Mouse (Mus musculus): Measurements from ENCODE around the gene Hspa4l. TPM values are rescaled to one million over a fixed set of nuclear protein-coding genes. Genes with fewer than 3 reads are reported as not detected.
A peak's percentile ranks its signal among the peaks of the same experiment; 100 is the strongest.
"Not testable (repeated sequence)": the region's sequence is repeated elsewhere in the genome, so short reads cannot be mapped to it uniquely, and the experiment has no call there.

Hspa4l gene
- polyA plus RNA-seq, 1 experiment from 2014 or later: 64.8 TPM

DNA sequence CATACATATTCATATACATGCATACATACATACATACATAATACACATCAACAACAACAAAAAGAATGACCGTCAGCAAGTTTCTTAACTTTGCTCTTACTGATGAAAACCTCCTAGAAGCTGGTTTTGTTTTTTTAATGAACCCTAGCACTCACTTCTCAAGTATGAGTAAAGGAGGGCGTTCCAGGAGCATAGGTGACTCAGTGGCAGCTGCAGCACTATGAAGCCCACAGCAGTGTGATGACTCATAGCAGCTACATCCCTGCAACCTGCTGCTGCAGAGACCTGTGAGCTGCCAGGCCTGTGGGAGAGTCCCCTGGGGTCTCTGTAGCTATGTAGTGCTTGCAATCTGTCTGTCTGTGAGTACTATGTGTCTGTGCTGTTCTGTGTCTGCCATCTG, 17.0 kb downstream of the Hspa4l start:
- Histone ChIP-seq H3K4me2 (replicated peaks) (no peak overlapping the region), H3K27me3 (no peaks in the 10 kb centered on the region), H3K4me3 (no peak overlapping the region), H3K27ac (no peak overlapping the region), H3K9me3 (replicated peaks) (no peaks in the 10 kb centered on the region), H3K9ac (no peak overlapping the region), H3K36me3 (peaks cover 51% of the 10 kb centered on the region), H3K4me1 (no peaks in the 10 kb centered on the region)
- WGBS: 85% methylated on average over 2 of the region's 2 CpGs
- ATAC-seq (ENCODE audit: low FRiP score): no peak

DNA sequence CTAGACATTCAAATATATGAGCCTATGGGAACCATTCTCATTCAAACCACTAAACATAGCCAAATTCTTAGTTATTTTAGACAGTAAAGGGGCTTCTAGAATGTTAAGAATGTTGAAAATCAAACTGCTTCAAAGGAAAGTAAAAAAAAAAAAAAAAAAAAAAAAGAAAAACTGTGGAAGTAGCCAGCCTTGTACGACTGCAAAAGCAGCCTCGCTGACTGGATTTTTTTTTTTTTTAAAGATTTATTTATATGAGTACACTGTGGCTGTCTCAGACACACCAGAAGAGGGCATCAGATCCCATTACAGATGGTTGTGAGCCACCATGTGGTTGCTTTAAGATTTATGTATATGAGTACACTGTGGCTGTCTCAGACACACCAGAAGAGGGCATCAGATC, 49.5 kb downstream of the Hspa4l start:
- H3K4me2 ChIP-seq (replicated peaks): no peak overlapping the region
- H3K27ac ChIP-seq: no peak overlapping the region
- peaks cover 17% of the 10 kb centered on the region; the same call in 1 of the 2 replicates for H3K36me3 ChIP-seq
- no peaks in the 10 kb centered on the region for H3K9me3 ChIP-seq (replicated peaks)
- no peaks in the 10 kb centered on the region for H3K4me1 ChIP-seq
- no peak overlapping the region for H3K9ac ChIP-seq
- ATAC-seq (ENCODE audit: low FRiP score): no peak
- H3K4me3 ChIP-seq: no peak overlapping the region
- 69% methylated on average over 2 of the region's 2 CpGs for WGBS
- no peaks in the 10 kb centered on the region for H3K27me3 ChIP-seq

- no peaks in the 10 kb centered on the region for H3K9me3 ChIP-seq (replicated peaks)
- WGBS: 65% methylated on average over 1 of the region's 1 CpGs
- no peak overlapping the region for H3K27ac ChIP-seq
- ATAC-seq (ENCODE audit: low FRiP score): no peak
- H3K4me2 ChIP-seq (replicated peaks): no peak overlapping the region
- H3K4me1 ChIP-seq: peaks cover 7% of the 10 kb centered on the region
- H3K4me3 ChIP-seq: no peak overlapping the region
- H3K9ac ChIP-seq: no peak overlapping the region
- no peaks in the 10 kb centered on the region for H3K27me3 ChIP-seq
- H3K36me3 ChIP-seq: 0 out of 2 replicates have a peak, but pooled peaks cover 3% of the 10 kb centered on the region
These were observed 53.8 kb downstream of the Hspa4l start for GRCm38 (mm10) chr3:40798054-40798453.

DNA sequence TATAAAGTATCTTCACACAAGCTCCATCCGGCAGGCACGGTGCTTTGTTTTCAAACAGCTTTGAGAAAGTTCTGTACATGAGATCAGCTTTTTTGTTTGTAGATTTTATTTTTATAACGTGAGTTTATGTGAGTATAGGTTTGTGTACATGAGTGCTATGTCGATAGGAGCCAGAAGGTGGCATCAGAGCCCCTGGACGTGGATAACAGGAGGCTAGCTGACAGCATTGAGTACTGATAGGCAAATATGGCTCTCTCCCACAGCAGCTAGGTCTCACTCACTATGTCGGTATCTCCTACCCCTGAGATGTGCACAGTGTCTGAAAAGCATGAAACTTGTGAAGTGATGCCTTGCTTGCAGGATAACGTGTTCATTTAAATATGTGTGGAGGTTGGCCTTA, 54.2 kb downstream of the Hspa4l start:
- no peak overlapping the region for H3K4me2 ChIP-seq (replicated peaks)
- H3K9ac ChIP-seq: no peak overlapping the region
- no peaks in the 10 kb centered on the region for H3K27me3 ChIP-seq
- no peak for ATAC-seq (ENCODE audit: low FRiP score)
- H3K4me3 ChIP-seq: no peak overlapping the region
- no peaks in the 10 kb centered on the region for H3K36me3 ChIP-seq
- WGBS: 40% methylated on average over 7 of the region's 7 CpGs
- H3K9me3 ChIP-seq (replicated peaks): no peaks in the 10 kb centered on the region
- H3K4me1 ChIP-seq: peaks cover 7% of the 10 kb centered on the region
- no peak overlapping the region for H3K27ac ChIP-seq

DNA sequence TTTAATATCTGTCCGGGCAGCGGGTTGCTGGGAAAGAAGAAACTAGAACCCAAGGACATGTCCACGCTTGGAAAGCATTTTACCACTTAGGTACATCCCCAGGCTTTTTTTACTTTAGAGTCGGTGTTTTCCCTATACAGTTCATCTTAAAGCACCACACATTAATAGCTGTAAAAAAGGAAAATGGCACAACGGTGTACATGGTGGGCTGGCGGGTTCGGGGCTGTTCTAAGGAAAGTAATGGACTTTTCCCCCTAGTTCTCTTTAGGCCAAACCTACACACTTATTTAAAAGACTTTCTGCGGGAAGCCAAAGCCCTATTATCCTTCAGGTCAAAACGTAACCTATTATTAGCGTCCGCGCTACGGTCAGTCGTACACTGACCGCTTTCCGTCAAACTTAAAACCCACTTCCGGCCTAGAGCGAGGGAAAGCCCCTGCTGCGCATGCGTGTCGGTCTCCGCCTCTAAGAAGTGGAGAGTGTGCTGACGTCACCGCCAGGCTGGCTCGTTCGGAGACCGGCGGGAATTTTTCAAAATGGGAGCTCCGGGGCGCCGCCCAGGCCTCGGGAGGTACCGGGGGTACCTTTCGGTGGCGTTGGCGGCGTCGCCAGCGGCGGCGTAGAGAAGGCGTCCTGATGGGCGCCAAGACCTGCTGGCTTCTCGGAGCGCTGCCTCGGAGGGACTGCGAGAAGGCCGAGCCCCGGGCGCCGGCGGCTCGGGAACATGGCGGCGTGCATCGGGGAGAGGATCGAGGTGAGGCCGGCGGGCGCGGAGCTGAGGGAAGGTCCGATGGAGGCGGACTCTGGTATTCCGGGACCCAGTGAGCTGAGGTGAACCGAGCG, 55.5 kb downstream of the Hspa4l start, which contains the start of gene Plk4:
Gene Plk4 (plus strand): TSS at position 490 of the 843 bp plus-strand sequence.
- Histone ChIP-seq H3K9me3 (replicated peaks) (no peaks in the 10 kb centered on the region), H3K4me1 (peaks cover 7% of the 10 kb centered on the region), H3K9ac (peak within 1 kb of the TSS; percentile 89), H3K27me3 (no peaks in the 10 kb centered on the region), H3K4me3 (peak within 1 kb of the TSS; percentile 79), H3K4me2 (replicated peaks) (peak within 1 kb of the TSS; percentile 98), H3K36me3 (no peaks in the 10 kb centered on the region), H3K27ac (peak within 1 kb of the TSS; percentile 68)
- WGBS: 2% methylated on average over 66 of the region's 66 CpGs
- ATAC-seq (ENCODE audit: low FRiP score): peak; percentile 99

DNA sequence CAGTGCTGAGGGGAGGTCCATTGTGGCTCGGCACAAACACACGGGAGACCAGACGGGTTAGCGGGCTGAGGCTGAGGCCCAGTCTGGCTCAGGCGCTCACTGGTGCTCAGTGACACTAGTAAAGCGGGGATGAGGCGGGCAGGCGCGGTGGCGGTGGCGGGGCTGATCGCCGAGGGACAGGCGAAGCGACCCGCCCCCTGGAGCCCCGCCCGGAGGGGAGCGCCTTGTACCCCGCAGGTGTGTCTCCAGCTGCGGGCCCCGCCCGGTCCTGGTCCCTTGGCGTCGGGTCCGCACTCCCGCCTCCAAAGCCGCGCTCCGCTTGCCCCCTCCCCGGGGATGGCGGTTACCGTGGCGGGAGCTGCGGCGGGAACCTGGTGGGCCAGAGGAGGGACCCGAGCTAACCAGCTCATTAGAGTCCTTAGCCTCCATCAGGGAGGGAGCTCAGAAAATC, 56.1 kb downstream of the Hspa4l start:
- peak overlapping the region; percentile 89 for H3K9ac ChIP-seq
- no peaks in the 10 kb centered on the region for H3K9me3 ChIP-seq (replicated peaks)
- H3K27me3 ChIP-seq: no peaks in the 10 kb centered on the region
- peaks cover 6% of the 10 kb centered on the region; the same call in 1 of the 2 replicates for H3K36me3 ChIP-seq
- ATAC-seq (ENCODE audit: low FRiP score): peak; percentile 89
- H3K27ac ChIP-seq: peak overlapping the region; percentile 64
- peaks cover 7% of the 10 kb centered on the region for H3K4me1 ChIP-seq
- H3K4me3 ChIP-seq: peak overlapping the region; percentile 79
- peak overlapping the region; percentile 98 for H3K4me2 ChIP-seq (replicated peaks)
- WGBS: 0% methylated on average over 30 of the region's 37 CpGs

- no peak overlapping the region for H3K4me3 ChIP-seq
- H3K4me2 ChIP-seq (replicated peaks): no peak overlapping the region
- no peak for ATAC-seq (ENCODE audit: low FRiP score)
- no peaks in the 10 kb centered on the region for H3K9me3 ChIP-seq (replicated peaks)
- H3K36me3 ChIP-seq: peaks cover 33% of the 10 kb centered on the region
- no peak overlapping the region for H3K9ac ChIP-seq
- H3K27me3 ChIP-seq: no peaks in the 10 kb centered on the region
- H3K4me1 ChIP-seq: no peaks in the 10 kb centered on the region
- H3K27ac ChIP-seq: no peak overlapping the region
- 77% methylated on average over 2 of the region's 2 CpGs for WGBS
These were observed 62.6 kb downstream of the Hspa4l start for GRCm38 (mm10) chr3:40806871-40807270.

DNA sequence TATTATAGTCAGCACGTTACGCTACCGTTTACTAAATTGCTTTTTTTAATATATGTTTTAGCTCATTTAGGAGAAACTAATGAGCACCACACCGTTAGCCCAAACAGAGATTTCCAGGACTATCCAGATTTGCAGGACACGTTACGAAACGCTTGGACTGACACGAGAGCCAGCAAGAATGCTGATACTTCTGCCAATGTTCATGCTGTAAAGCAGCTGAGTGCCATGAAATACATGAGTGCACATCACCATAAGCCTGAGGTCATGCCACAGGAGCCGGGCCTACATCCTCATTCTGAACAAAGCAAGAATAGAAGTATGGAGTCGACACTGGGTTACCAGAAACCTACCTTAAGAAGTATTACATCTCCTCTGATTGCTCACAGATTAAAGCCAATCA, 64.4 kb downstream of the Hspa4l start:
- no peaks in the 10 kb centered on the region for H3K4me1 ChIP-seq
- no peak overlapping the region for H3K4me2 ChIP-seq (replicated peaks)
- H3K36me3 ChIP-seq: peaks cover 45% of the 10 kb centered on the region
- H3K9ac ChIP-seq: no peak overlapping the region
- no peak overlapping the region for H3K27ac ChIP-seq
- no peaks in the 10 kb centered on the region for H3K27me3 ChIP-seq
- no peaks in the 10 kb centered on the region for H3K9me3 ChIP-seq (replicated peaks)
- WGBS: 93% methylated on average over 10 of the region's 10 CpGs
- no peak overlapping the region for H3K4me3 ChIP-seq
- ATAC-seq (ENCODE audit: low FRiP score): no peak

DNA sequence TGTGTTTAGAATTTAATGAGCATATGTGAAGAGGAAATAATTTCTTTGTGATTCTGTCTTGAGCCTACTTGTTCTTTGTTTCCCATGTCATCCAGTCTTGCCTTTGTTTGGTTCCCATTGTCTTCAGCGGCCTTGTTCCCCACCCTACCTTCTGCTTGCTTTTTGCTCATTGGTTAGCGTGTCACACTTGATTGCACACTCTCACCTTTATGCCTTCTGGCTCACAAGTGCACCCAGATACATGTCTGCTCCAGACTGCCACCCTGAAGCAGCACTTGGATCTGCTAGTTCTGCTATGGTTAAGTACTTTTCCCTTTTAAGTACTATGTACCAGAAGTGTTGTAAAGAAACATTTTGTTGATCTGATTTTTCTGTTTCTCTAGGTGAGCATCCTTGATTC, 65.6 kb downstream of the Hspa4l start:
- Histone ChIP-seq H3K4me1 (no peaks in the 10 kb centered on the region), H3K27me3 (no peaks in the 10 kb centered on the region), H3K9me3 (replicated peaks) (no peaks in the 10 kb centered on the region), H3K4me3 (no peak overlapping the region), H3K27ac (no peak overlapping the region), H3K9ac (no peak overlapping the region), H3K36me3 (peaks cover 53% of the 10 kb centered on the region), H3K4me2 (replicated peaks) (no peak overlapping the region)
- 60% methylated on average over 2 of the region's 2 CpGs for WGBS
- 0 out of 2 replicates have a peak, but pooled peaks have one; percentile 22 for ATAC-seq (ENCODE audit: low FRiP score)

DNA sequence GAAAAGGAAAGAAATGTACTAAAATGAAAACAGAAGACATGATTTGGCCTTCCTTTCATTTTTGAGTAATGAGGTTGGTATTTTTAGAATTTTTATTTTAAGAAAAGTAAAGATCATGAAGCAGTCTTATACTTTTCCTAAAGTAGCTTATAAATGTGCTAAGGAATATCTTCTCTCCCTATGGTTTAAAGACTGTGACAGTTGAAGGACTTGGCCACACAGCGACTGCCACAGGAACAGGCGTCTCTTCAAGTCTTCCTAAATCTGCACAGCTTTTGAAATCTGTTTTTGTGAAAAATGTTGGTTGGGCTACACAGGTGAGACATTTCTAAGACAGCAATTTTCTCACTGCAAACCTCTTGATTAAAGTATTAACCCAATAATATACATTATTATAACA, 69.0 kb downstream of the Hspa4l start:
- H3K4me1 ChIP-seq: no peaks in the 10 kb centered on the region
- no peaks in the 10 kb centered on the region for H3K9me3 ChIP-seq (replicated peaks)
- H3K27ac ChIP-seq: no peak overlapping the region
- H3K27me3 ChIP-seq: no peaks in the 10 kb centered on the region
- WGBS: 96% methylated on average over 2 of the region's 2 CpGs
- no peak overlapping the region for H3K9ac ChIP-seq
- H3K4me3 ChIP-seq: no peak overlapping the region
- peaks cover 56% of the 10 kb centered on the region for H3K36me3 ChIP-seq
- no peak overlapping the region for H3K4me2 ChIP-seq (replicated peaks)
- no peak for ATAC-seq (ENCODE audit: low FRiP score)

DNA sequence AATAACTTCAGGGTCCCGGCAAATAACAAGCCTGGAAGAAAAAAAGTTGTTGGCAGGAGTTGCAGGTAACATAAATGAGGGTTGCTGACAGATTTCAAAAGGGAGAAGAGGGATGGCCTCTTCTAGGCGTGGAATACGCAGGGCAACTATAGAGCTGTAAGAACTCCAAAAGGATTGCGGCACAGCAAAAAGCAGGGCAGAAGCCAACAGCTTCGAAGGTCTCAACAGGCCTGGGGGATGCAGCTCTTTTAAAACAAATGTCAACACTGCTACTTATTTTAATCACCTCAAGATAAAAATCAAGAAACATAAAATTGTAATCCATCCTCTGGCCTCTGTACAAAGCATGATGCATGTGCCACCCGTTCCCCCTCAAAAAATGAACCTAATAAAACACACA, 101.2 kb downstream of the Hspa4l start:
- not testable (repeated sequence) for H3K36me3 ChIP-seq; H3K4me1 ChIP-seq; ATAC-seq (ENCODE audit: low FRiP score); H3K27ac ChIP-seq; H3K9me3 ChIP-seq (replicated peaks); H3K27me3 ChIP-seq
- H3K4me3 ChIP-seq: peak overlapping the region; percentile 48; the same call in 1 of the 2 replicates
- H3K9ac ChIP-seq: 0 out of 2 replicates have a peak overlapping the region, but pooled peaks have one; percentile 23
- H3K4me2 ChIP-seq (replicated peaks): peak overlapping the region; percentile 54
- 88% methylated on average over 5 of the region's 6 CpGs for WGBS

Data from hindbrain, embryonic 12.5 days (tissue).